Mouse (Mus musculus) bone marrow, adult 2 months (tissue): ENCODE results near the gene Stxbp6.

Experiments
- CTCF ChIP-seq: fragments of 200-500 bp; IDR thresholded peaks from 2 replicates; pipeline ENCODE4 v1.5.1; 2011; ENCODE audit warnings: low read length, control low read depth; ENCODE audit not compliant: control insufficient read depth, insufficient read depth
- POLR2A ChIP-seq: fragments of 200-500 bp; IDR thresholded peaks from 2 replicates; pipeline ENCODE4 v1.6.1; 2011; ENCODE audit warnings: low read depth, mild to moderate bottlenecking, control low read depth, low read length, borderline replicate concordance; ENCODE audit not compliant: control insufficient read depth

- TF ChIP-seq CTCF (no peak), POLR2A (no peak)
Observed at GRCm38 (mm10) chr12:44903205-44903732, 171.2 kb downstream of the Stxbp6 start.
